ENCODE assay signal across 8 mouse cellular contexts in the genomic region with DNA sequence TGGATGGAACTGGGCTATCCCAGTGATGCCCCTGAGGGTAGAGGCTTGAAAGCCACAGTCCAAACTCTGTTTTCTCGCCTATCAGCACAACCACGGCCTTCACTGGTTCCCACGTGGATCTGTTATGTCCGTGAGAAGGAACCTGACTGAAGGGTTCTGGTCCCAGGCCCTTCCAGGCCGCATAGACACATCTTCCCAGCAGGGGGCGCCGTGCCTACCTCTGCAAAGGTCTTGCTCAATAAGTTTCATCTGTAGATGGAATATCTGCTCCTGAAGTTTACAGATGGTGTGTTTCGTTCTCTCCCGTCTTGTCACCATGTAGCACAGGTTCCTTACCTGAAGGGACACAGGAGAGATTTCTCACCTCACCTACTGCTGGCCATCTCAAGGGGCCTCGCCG. TPM values are rescaled to one million over a fixed set of nuclear protein-coding genes. Genes with fewer than 3 reads are reported as not detected.
A peak's percentile ranks its signal among the peaks of the same experiment; 100 is the strongest.
DNase-seq lines count a peak whose midpoint lies in the region; ATAC-seq and TF ChIP-seq lines count a peak whose summit lies in the region.

No protein-coding gene starts in this region.

- no peaks in the 10 kb centered on the region for H3K27me3 ChIP-seq in embryonic facial prominence, embryonic 14.5 days (replicated peaks; ENCODE audit: control insufficient read depth, insufficient read depth, low read length)
- H3K27me3 ChIP-seq in kidney, postnatal 0 days (ENCODE audit: insufficient read depth, low read length): no peaks in the 10 kb centered on the region
- no peaks in the 10 kb centered on the region for H3K27me3 ChIP-seq in liver, postnatal 0 days (ENCODE audit: insufficient read depth, low read length)

- 33% methylated on average over 11 of the region's 11 CpGs for WGBS in embryonic facial prominence, embryonic 14.5 days
- 35% methylated on average over 11 of the region's 11 CpGs for WGBS in kidney, postnatal 0 days
- 30% methylated on average over 11 of the region's 11 CpGs for WGBS in liver, postnatal 0 days (ENCODE audit: insufficient replicate concordance)

- no peak overlapping the region for H3K27ac ChIP-seq in embryonic facial prominence, embryonic 14.5 days (replicated peaks; ENCODE audit: low read depth, low read length)
- H3K27ac ChIP-seq in kidney, postnatal 0 days: no peak overlapping the region
- H3K27ac ChIP-seq in liver, postnatal 0 days (ENCODE audit: low read depth): no peak overlapping the region

- peak; percentile 70 for DNase-seq in layer of hippocampus, adult 11-12 months (ENCODE audit: low spot score)
- no peak for DNase-seq in layer of hippocampus, adult 9-11 months
- peak; percentile 93 for DNase-seq in adrenal gland, postnatal 14 days
- peak; percentile 62 for DNase-seq in embryonic facial prominence, embryonic 14.5 days (ENCODE audit: low spot score)
- DNase-seq in kidney, postnatal 0 days (ENCODE audit: low spot score): peak; percentile 68
- DNase-seq in liver, postnatal 0 days: peak; percentile 89
- DNase-seq in right cerebral cortex, adult 18-20 months: peak; percentile 63
- peak; percentile 67 for DNase-seq in urinary bladder, adult 2 months (ENCODE audit: low spot score)

- peaks cover 49% of the 10 kb centered on the region for H3K36me3 ChIP-seq in embryonic facial prominence, embryonic 14.5 days (ENCODE audit: control insufficient read depth, insufficient read depth, low read length)
- no peaks in the 10 kb centered on the region for H3K36me3 ChIP-seq in kidney, postnatal 0 days (ENCODE audit: insufficient read depth, low read length)
- peaks cover 18% of the 10 kb centered on the region for H3K36me3 ChIP-seq in liver, postnatal 0 days (replicated peaks; ENCODE audit: insufficient read depth, low read length)

- no peak overlapping the region for H3K9ac ChIP-seq in embryonic facial prominence, embryonic 14.5 days (ENCODE audit: low read depth, low read length)
- no peak overlapping the region for H3K9ac ChIP-seq in kidney, postnatal 0 days (ENCODE audit: low read depth, low read length)
- no peak overlapping the region for H3K9ac ChIP-seq in liver, postnatal 0 days (replicated peaks)

- no peak for TF ChIP-seq EP300 in liver, postnatal 0 days (IDR thresholded peaks at IDR 0.05; ENCODE audit: low read depth)

- TF ChIP-seq CTCF in kidney, postnatal 0 days (IDR thresholded peaks at IDR 0.05; ENCODE audit: low read depth): peak; percentile 87
- peak; percentile 97 for TF ChIP-seq CTCF in liver, postnatal 0 days (IDR thresholded peaks at IDR 0.05; ENCODE audit: low read depth)

- H3K9me3 ChIP-seq in embryonic facial prominence, embryonic 14.5 days (ENCODE audit: control insufficient read depth, low read length): no peaks in the 10 kb centered on the region
- H3K9me3 ChIP-seq in kidney, postnatal 0 days (replicated peaks; ENCODE audit: low read length): no peaks in the 10 kb centered on the region
- H3K9me3 ChIP-seq in liver, postnatal 0 days (ENCODE audit: low read length): no peaks in the 10 kb centered on the region

- H3K4me1 ChIP-seq in embryonic facial prominence, embryonic 14.5 days (ENCODE audit: control insufficient read depth, insufficient read depth, low read length): no peaks in the 10 kb centered on the region
- H3K4me1 ChIP-seq in kidney, postnatal 0 days (replicated peaks; ENCODE audit: insufficient read depth, low read length): no peaks in the 10 kb centered on the region
- peaks cover 19% of the 10 kb centered on the region for H3K4me1 ChIP-seq in liver, postnatal 0 days (ENCODE audit: insufficient read depth)

- no peak overlapping the region for H3K4me3 ChIP-seq in embryonic facial prominence, embryonic 14.5 days (ENCODE audit: low read depth, low read length)
- H3K4me3 ChIP-seq in kidney, postnatal 0 days (replicated peaks; ENCODE audit: low read depth, low read length): no peak overlapping the region
- no peak overlapping the region for H3K4me3 ChIP-seq in liver, postnatal 0 days (ENCODE audit: low read depth, low read length)

- H3K4me2 ChIP-seq in embryonic facial prominence, embryonic 14.5 days (ENCODE audit: low read depth, low read length): no peak overlapping the region
- H3K4me2 ChIP-seq in kidney, postnatal 0 days (ENCODE audit: low read length): no peak overlapping the region
- H3K4me2 ChIP-seq in liver, postnatal 0 days (ENCODE audit: low read depth, low read length): no peak overlapping the region

- ATAC-seq in embryonic facial prominence, embryonic 14.5 days (ENCODE audit: low read depth): no peak
- ATAC-seq in kidney, postnatal 0 days (replicated peaks; ENCODE audit: low FRiP score, low read depth): no peak
- ATAC-seq in liver, postnatal 0 days: peak; percentile 35; the same call in 1 of the 2 replicates

RNA-seq across cellular contexts. Expression of a gene that starts 36.6 kb away (rescaled TPM):
- total RNA-seq in adrenal gland, postnatal 14 days (2021): 11.9 and 15.1 TPM in 2 replicates
- polyA plus RNA-seq in embryonic facial prominence, embryonic 14.5 days (2014; fragmentation: Nextera tagmentation; extraction: Ambion mirVana): 1.1 and 1.4 TPM in 2 replicates
- 1.0 and 1.2 TPM in 2 replicates for polyA plus RNA-seq in kidney, postnatal 0 days (2015; fragmentation: Nextera tagmentation; extraction: Ambion mirVana)
- polyA plus RNA-seq in liver, postnatal 0 days (2015; fragmentation: Nextera tagmentation; extraction: Ambion mirVana): 0.86 and 1.0 TPM in 2 replicates
- 10.6 and 16.1 TPM in 2 replicates for polyA plus RNA-seq in urinary bladder, adult 2 months (2012; rRNA removed)

RNA-seq across cellular contexts. Expression of a gene that starts 57.4 kb away (rescaled TPM):
- 95.1 and 99.2 TPM in 2 replicates for total RNA-seq in adrenal gland, postnatal 14 days (2021)
- polyA plus RNA-seq in embryonic facial prominence, embryonic 14.5 days (2014; fragmentation: Nextera tagmentation; extraction: Ambion mirVana): 112 and 113 TPM in 2 replicates
- polyA plus RNA-seq in kidney, postnatal 0 days (2015; fragmentation: Nextera tagmentation; extraction: Ambion mirVana): 154 and 156 TPM in 2 replicates
- polyA plus RNA-seq in liver, postnatal 0 days (2015; fragmentation: Nextera tagmentation; extraction: Ambion mirVana): 204 TPM in 2 replicates
- 98.5 and 124 TPM in 2 replicates for polyA plus RNA-seq in urinary bladder, adult 2 months (2012; rRNA removed)

RNA-seq across cellular contexts. Expression of a gene that starts 57.4 kb away (rescaled TPM):
- 31.7 and 37.9 TPM in 2 replicates for total RNA-seq in adrenal gland, postnatal 14 days (2021)
- 17.1 and 17.7 TPM in 2 replicates for polyA plus RNA-seq in embryonic facial prominence, embryonic 14.5 days (2014; fragmentation: Nextera tagmentation; extraction: Ambion mirVana)
- 10.6 and 10.9 TPM in 2 replicates for polyA plus RNA-seq in kidney, postnatal 0 days (2015; fragmentation: Nextera tagmentation; extraction: Ambion mirVana)
- polyA plus RNA-seq in liver, postnatal 0 days (2015; fragmentation: Nextera tagmentation; extraction: Ambion mirVana): 14.1 and 15.0 TPM in 2 replicates
- 8.5 and 10.6 TPM in 2 replicates for polyA plus RNA-seq in urinary bladder, adult 2 months (2012; rRNA removed)
